Mouse (Mus musculus): ENCODE results near the gene Podxl. TPM values are rescaled to one million over a fixed set of nuclear protein-coding genes. Genes with fewer than 3 reads are reported as not detected.
"Not testable (repeated sequence)": the region's sequence is repeated elsewhere in the genome, so short reads cannot be mapped to it uniquely, and the experiment has no call there.

Podxl gene
- total RNA-seq, 2 experiments from 2014 or later = 39.4 to 59.5 TPM

GRCm38 (mm10) chr6:31568070-31568595 lies 4.4 kb upstream of the Podxl start:
- DNase-seq = no peak

- DNase-seq = no peak
Observed at GRCm38 (mm10) chr6:31567200-31567599, 3.4 kb upstream of the Podxl start.

GRCm38 (mm10) chr6:31564901-31565391 lies 1.2 kb upstream of the Podxl start:
- no peak for DNase-seq

GRCm38 (mm10) chr6:31564182-31564531 lies 376 bp upstream of the Podxl start:
- DNase-seq = no peak

GRCm38 (mm10) chr6:31562371-31563080 lies 1.3 kb downstream of the Podxl start:
- no peak for DNase-seq

GRCm38 (mm10) chr6:31561948-31562347 lies 1.8 kb downstream of the Podxl start:
- DNase-seq = not testable (repeated sequence)

GRCm38 (mm10) chr6:31560138-31560959 lies 3.4 kb downstream of the Podxl start:
- DNase-seq = no peak

- DNase-seq = no peak
Observed at GRCm38 (mm10) chr6:31556460-31557100, 7.2 kb downstream of the Podxl start.

GRCm38 (mm10) chr6:31550876-31551532 lies 12.8 kb downstream of the Podxl start:
- DNase-seq = peak in 1 of 2 experiments; percentile 23

GRCm38 (mm10) chr6:31549361-31550051 lies 14.3 kb downstream of the Podxl start:
- DNase-seq = peak; percentile 86 to 88

GRCm38 (mm10) chr6:31544318-31544717 lies 19.5 kb downstream of the Podxl start:
- DNase-seq = peak; percentile 34 to 67

- no peak for DNase-seq
Observed at GRCm38 (mm10) chr6:31540018-31540417, 23.8 kb downstream of the Podxl start.

GRCm38 (mm10) chr6:31538112-31538511 lies 25.7 kb downstream of the Podxl start:
- no peak for DNase-seq

GRCm38 (mm10) chr6:31537193-31537592 lies 26.6 kb downstream of the Podxl start:
- no peak for DNase-seq

- peak; percentile 30 to 43 for DNase-seq
Observed at GRCm38 (mm10) chr6:31534705-31535104, 29.1 kb downstream of the Podxl start.

GRCm38 (mm10) chr6:31531880-31532279 lies 31.9 kb downstream of the Podxl start:
- DNase-seq = no peak

GRCm38 (mm10) chr6:31528339-31528738 lies 35.4 kb downstream of the Podxl start:
- DNase-seq = no peak

GRCm38 (mm10) chr6:31527897-31528296 lies 35.9 kb downstream of the Podxl start:
- peak; percentile 56 to 58 for DNase-seq

- no peak for DNase-seq
Observed at GRCm38 (mm10) chr6:31526929-31527328, 36.9 kb downstream of the Podxl start.

- peak; percentile 58 to 72 for DNase-seq
Observed at GRCm38 (mm10) chr6:31525231-31525900, 38.4 kb downstream of the Podxl start.

- no peak for DNase-seq
Observed at GRCm38 (mm10) chr6:31524647-31525046, 39.1 kb downstream of the Podxl start.

All from adrenal gland, postnatal 36 days (tissue).